Mouse (Mus musculus) heart, embryonic 13.5 days (tissue): ENCODE results near the gene Tmem175. TPM values are rescaled to one million over a fixed set of nuclear protein-coding genes. Genes with fewer than 3 reads are reported as not detected.

ENCODE experiments used
- ATAC-seq: fragments of 200-750 bp; cut with Nextera tagmentation; 2 replicates; pipeline ENCODE4 v1.8.0; 2017; ENCODE audit warnings: moderate TSS enrichment; ENCODE audit not compliant: insufficient number of reproducible peaks, low FRiP score, low TSS enrichment; ENCODE audit errors: extremely low read depth
- H3K27ac ChIP-seq: fragments of 300-500 bp; sonication (generic); replicated peaks from 2 replicates; pipeline ENCODE4 v1.5.1; 2015; ENCODE audit warnings: moderate library complexity, mild to moderate bottlenecking, inconsistent platforms
- H3K27me3 ChIP-seq: fragments of 300-500 bp; sonication (generic); replicated peaks from 2 replicates; pipeline ENCODE4 v1.6.1; 2015; ENCODE audit warnings: mild to moderate bottlenecking, inconsistent platforms
- H3K36me3 ChIP-seq: fragments of 300-500 bp; sonication (generic); 2 replicates; pipeline ENCODE4 v1.6.1; 2015; ENCODE audit warnings: mild to moderate bottlenecking, inconsistent platforms
- H3K4me1 ChIP-seq: fragments of 300-500 bp; sonication (generic); 2 replicates; pipeline ENCODE4 v1.6.1; 2015; ENCODE audit warnings: inconsistent platforms
- H3K4me2 ChIP-seq: fragments of 300-500 bp; sonication (generic); 2 replicates; pipeline ENCODE4 v1.6.1; 2015; ENCODE audit warnings: inconsistent platforms, mild to moderate bottlenecking, moderate library complexity
- H3K4me3 ChIP-seq: fragments of 300-500 bp; sonication (generic); 2 replicates; pipeline ENCODE4 v1.5.1; 2015; ENCODE audit warnings: moderate library complexity, mild to moderate bottlenecking, inconsistent platforms
- H3K9ac ChIP-seq: fragments of 300-500 bp; sonication (generic); 2 replicates; pipeline ENCODE4 v1.6.1; 2015; ENCODE audit warnings: inconsistent platforms, mild to moderate bottlenecking, moderate library complexity
- H3K9me3 ChIP-seq: fragments of 300-500 bp; sonication (generic); 2 replicates; pipeline ENCODE4 v1.6.1; 2016; ENCODE audit warnings: inconsistent platforms
- WGBS: fragments of 180-500 bp; shearing (Covaris S2); methylation state at CpG from one replicate; pipeline ENCODE4 v1.1.7; 2015; ENCODE audit warnings: mixed read lengths; 5-methylcytosine and 5-hydroxymethylcytosine counted together
- polyA plus RNA-seq: library from polyadenylated mRNA; unstranded; fragments of >200 nt; fragmentation: Nextera tagmentation; extraction: Ambion mirVana; gene quantifications from 2 replicates; pipeline ENCODE4 v1.2.1, GENCODE M21; 2015

Gene Tmem175
- polyA plus RNA-seq, 1 experiment from 2014 or later = 17.9 TPM

- Histone ChIP-seq H3K36me3 (peaks cover 76% of the 10 kb centered on the region), H3K27me3 (no peaks in the 10 kb centered on the region)
- 90% methylated on average over 9 of the region's 9 CpGs for WGBS
These were observed 25.8 kb downstream of the Tmem175 start for GRCm38 (mm10) chr5:108655381-108655780.

GRCm38 (mm10) chr5:108655891-108656650, 26.5 kb downstream of the Tmem175 start:
- Histone ChIP-seq H3K27me3 (no peaks in the 10 kb centered on the region), H3K27ac (no peak overlapping the region), H3K9ac (no peak overlapping the region), H3K4me3 (no peak overlapping the region), H3K9me3 (no peaks in the 10 kb centered on the region), H3K36me3 (peaks cover 71% of the 10 kb centered on the region), H3K4me2 (no peak overlapping the region), H3K4me1 (peaks cover 14% of the 10 kb centered on the region)
- no peak for ATAC-seq
- 90% methylated on average over 15 of the region's 15 CpGs for WGBS

More at GRCm38 (mm10) chr5:108655381-108655780, 25.8 kb downstream of the Tmem175 start:
- Histone ChIP-seq H3K27ac (no peak overlapping the region), H3K9ac (no peak overlapping the region), H3K9me3 (no peaks in the 10 kb centered on the region), H3K4me2 (no peak overlapping the region), H3K4me3 (no peak overlapping the region), H3K4me1 (peaks cover 11% of the 10 kb centered on the region)
- no peak for ATAC-seq

DNA sequence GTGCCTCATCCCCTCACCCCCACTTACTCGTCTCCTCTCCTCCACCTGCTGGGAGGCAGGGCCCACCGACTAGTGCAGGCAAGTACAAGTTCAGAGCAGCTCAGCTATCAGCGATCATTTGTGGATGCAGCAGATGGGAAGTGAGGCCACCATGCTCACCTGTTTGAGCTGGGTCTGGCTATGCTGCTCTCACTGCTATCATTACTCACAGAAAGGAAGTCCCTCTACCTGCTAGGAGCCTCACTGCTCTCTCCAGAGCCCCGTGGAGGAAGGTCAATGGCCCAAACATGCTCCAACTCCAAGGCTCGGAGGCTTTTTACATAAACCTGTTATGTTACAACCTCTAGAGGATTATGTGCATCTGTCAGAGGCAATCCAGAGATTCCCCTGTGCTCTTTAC, 27.8 kb downstream of the Tmem175 start:
- ATAC-seq = no peak
- WGBS = 72% methylated on average over 5 of the region's 5 CpGs
- Histone ChIP-seq H3K4me2 (no peak overlapping the region), H3K4me1 (peaks cover 15% of the 10 kb centered on the region), H3K27me3 (no peaks in the 10 kb centered on the region), H3K9me3 (no peaks in the 10 kb centered on the region), H3K36me3 (peaks cover 58% of the 10 kb centered on the region), H3K4me3 (no peak overlapping the region), H3K27ac (no peak overlapping the region), H3K9ac (0 out of 2 replicates have a peak overlapping the region, but pooled peaks have one; percentile 14)

GRCm38 (mm10) chr5:108658611-108659010, 29.0 kb downstream of the Tmem175 start:
- H3K27ac ChIP-seq = no peak overlapping the region
- peaks cover 15% of the 10 kb centered on the region for H3K4me1 ChIP-seq
- H3K4me2 ChIP-seq = no peak overlapping the region
- H3K36me3 ChIP-seq = peaks cover 46% of the 10 kb centered on the region
- WGBS = 81% methylated on average over 1 of the region's 1 CpGs
- H3K27me3 ChIP-seq = no peaks in the 10 kb centered on the region
- H3K4me3 ChIP-seq = no peak overlapping the region
- ATAC-seq = no peak
- peak overlapping the region; percentile 89; the same call in 1 of the 2 replicates for H3K9ac ChIP-seq
- H3K9me3 ChIP-seq = no peaks in the 10 kb centered on the region

DNA sequence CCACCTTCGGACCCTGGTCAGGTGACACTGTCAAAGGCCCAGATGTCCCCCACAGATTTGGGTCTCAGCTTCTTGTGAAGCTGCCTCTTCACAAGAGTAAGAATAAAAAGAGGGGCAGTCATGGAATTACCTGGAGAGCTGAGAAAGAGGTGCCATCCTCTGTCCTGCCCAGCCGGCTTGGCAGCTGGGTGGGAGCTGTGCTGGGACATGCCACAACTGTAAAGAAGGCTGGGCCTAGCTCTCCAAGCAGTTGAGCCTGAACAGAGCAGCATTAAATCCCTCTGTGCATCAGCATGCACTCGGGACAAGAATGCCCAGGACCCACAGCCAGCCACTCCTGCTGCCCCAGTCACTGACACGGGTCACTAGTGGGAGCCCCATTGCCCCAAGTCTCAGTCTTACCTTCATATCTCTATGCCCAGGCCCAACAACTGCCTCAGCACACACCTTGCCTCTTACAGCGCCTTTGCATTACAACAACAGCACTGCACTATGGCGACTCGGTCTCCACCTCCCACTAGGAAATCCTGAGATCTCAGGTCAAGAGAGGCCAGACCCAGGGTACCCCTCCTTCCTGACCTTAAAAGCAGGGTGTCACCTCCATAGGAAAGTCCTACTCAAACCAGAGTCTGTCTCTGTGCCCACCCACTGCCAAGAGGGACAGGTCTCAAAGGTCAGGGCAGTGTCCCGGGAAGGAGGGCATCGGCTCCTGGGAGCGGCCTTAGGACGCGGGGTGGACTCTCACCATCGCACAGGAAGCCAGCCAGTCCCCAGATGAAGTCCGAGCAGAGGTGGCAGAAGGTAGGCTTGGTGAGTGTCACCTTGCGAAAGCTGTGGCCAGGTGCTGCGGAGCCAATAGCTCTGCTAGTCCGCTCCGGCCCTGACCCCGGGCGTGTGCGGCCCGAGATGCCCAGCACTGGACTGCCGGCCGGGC, 30.4 kb downstream of the Tmem175 start, which contains the start of gene Idua:
Gene Idua (plus strand): TSS at position 634 of the 934 bp plus-strand sequence.
- peak within 1 kb of the TSS; percentile 21; the same call in 1 of the 2 replicates for H3K27ac ChIP-seq
- H3K27me3 ChIP-seq = peaks cover 10% of the 10 kb centered on the region
- H3K9ac ChIP-seq = peak within 1 kb of the TSS; percentile 89
- peaks cover 15% of the 10 kb centered on the region for H3K4me1 ChIP-seq
- 0 out of 2 replicates have a peak, but pooled peaks have one; percentile 2 for ATAC-seq
- WGBS = 13% methylated on average over 24 of the region's 24 CpGs
- no peaks in the 10 kb centered on the region for H3K9me3 ChIP-seq
- peak within 1 kb of the TSS; percentile 95 for H3K4me2 ChIP-seq
- H3K36me3 ChIP-seq = peaks cover 33% of the 10 kb centered on the region
- peak within 1 kb of the TSS; percentile 74 for H3K4me3 ChIP-seq

DNA sequence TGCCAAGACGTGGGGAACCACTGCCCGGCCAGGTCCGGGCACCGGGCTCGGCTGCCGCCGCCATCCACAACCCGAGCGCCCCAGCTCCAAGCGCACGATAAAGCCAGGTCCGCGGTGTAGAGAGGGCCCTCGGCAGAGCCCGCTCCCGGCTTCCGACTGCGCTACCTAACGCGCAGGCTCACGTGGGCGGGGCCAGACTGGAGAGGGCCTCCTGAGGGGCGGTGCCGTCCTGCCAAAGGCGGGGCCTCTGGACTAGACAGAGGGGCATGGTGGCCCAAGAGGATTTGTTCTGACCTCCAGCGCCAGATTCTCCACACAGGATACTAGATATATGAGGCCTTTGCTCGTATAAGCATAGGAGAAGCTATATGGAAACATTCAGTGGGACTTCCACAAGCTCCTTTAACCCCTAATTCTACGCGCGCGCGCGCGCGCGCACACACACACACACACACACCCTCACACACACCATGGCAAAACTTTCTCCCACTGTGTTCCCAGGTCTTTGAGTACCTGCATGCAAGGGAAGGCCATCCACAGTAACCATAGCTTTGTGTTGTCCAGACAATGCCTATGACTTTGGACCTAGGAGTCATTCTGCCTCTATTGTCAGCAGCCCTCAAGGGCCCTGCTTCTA, 31.2 kb downstream of the Tmem175 start:
- WGBS = 11% methylated on average over 36 of the region's 36 CpGs
- Histone ChIP-seq H3K27ac (peak overlapping the region; percentile 21; the same call in 1 of the 2 replicates), H3K4me1 (peaks cover 15% of the 10 kb centered on the region), H3K4me3 (peak overlapping the region; percentile 74), H3K9me3 (no peaks in the 10 kb centered on the region), H3K27me3 (peaks cover 15% of the 10 kb centered on the region), H3K9ac (peak overlapping the region; percentile 89), H3K4me2 (peak overlapping the region; percentile 95), H3K36me3 (peaks cover 25% of the 10 kb centered on the region)
- peak; percentile 99 for ATAC-seq

DNA sequence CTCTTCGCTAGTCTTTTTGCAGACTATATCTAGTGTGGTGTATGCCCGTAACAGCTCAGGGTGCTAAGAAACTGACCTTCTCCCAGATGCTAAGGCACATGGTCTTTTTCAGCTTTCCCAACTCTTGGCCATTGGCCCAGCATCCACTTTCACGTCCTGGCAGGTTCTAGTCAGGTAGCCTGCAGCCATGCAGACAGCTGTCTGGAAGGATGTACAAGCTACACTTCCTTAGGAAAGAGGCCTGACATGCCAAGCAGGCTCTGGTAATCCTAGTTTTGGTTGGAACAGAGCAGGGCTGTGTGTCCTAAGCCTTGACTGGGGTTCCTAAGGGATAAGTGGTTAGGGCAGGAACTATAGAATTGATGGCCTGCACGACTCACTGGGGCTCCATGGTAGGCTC, 33.2 kb downstream of the Tmem175 start:
- no peak overlapping the region for H3K4me2 ChIP-seq
- no peak overlapping the region for H3K9ac ChIP-seq
- 77% methylated on average over 4 of the region's 4 CpGs for WGBS
- ATAC-seq = no peak
- no peaks in the 10 kb centered on the region for H3K9me3 ChIP-seq
- peaks cover 5% of the 10 kb centered on the region; the same call in 1 of the 2 replicates for H3K36me3 ChIP-seq
- no peak overlapping the region for H3K27ac ChIP-seq
- no peak overlapping the region for H3K4me3 ChIP-seq
- peaks cover 15% of the 10 kb centered on the region for H3K4me1 ChIP-seq
- peaks cover 15% of the 10 kb centered on the region for H3K27me3 ChIP-seq

DNA sequence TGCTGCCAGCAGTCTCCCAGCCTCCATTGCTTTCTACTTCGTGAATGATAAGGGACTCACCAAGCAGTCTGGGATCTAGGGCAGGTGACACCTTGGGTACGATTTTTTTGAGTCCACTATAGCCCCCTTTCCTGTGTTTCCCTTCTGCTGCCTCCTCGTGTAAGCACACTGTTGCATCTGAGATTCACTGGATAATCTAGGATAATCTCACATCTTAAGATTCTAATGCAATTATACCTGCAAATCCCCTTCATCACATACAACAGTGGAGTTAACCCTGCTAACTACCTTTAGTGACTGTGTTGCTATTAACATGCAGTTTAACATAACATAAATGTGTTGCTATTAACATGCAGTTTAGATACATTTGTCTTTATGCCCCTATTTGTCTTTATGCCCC, 35.5 kb downstream of the Tmem175 start:
- no peak overlapping the region for H3K4me2 ChIP-seq
- ATAC-seq = no peak
- H3K4me3 ChIP-seq = no peak overlapping the region
- no peaks in the 10 kb centered on the region for H3K36me3 ChIP-seq
- H3K9me3 ChIP-seq = no peaks in the 10 kb centered on the region
- no peak overlapping the region for H3K27ac ChIP-seq
- peaks cover 18% of the 10 kb centered on the region for H3K4me1 ChIP-seq
- no peak overlapping the region for H3K9ac ChIP-seq
- WGBS = 28% methylated on average over 3 of the region's 3 CpGs
- peaks cover 15% of the 10 kb centered on the region for H3K27me3 ChIP-seq

- WGBS = 74% methylated on average over 2 of the region's 2 CpGs
- H3K9me3 ChIP-seq = no peaks in the 10 kb centered on the region
- no peak overlapping the region for H3K27ac ChIP-seq
- no peak overlapping the region for H3K4me3 ChIP-seq
- peaks cover 13% of the 10 kb centered on the region for H3K36me3 ChIP-seq
- no peak overlapping the region for H3K4me2 ChIP-seq
- no peak overlapping the region for H3K9ac ChIP-seq
- no peak for ATAC-seq
- peaks cover 15% of the 10 kb centered on the region for H3K27me3 ChIP-seq
- peaks cover 20% of the 10 kb centered on the region for H3K4me1 ChIP-seq
These were observed 37.8 kb downstream of the Tmem175 start for GRCm38 (mm10) chr5:108667370-108667769.

DNA sequence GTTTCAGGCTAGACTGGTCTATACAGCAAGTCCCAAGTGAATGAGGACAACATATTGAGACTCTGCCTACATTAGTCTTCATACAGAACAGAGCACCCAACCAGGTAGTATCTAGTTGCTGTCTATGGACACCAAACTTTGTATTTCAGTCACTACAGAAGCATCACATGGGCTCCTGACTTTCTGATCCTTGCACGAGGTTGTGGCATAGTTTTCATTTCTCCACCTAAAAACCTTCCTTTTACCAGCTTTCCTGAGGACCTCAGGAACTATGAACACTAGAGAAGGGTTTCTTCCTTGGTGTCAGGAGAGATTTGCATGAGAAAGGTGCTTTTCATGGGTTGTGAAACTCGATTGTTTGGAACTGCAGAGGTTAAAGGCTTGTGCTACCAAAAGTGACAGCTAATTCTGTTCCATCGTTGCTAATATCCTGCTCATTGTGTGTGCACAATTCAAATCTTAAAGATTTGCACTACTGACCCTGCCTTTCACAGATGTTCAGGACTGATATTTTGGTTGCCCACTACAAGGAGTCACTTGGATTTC, 38.9 kb downstream of the Tmem175 start:
- peaks cover 15% of the 10 kb centered on the region for H3K27me3 ChIP-seq
- no peaks in the 10 kb centered on the region for H3K9me3 ChIP-seq
- peaks cover 20% of the 10 kb centered on the region for H3K4me1 ChIP-seq
- no peak for ATAC-seq
- peak overlapping the region; percentile 87 for H3K9ac ChIP-seq
- H3K4me3 ChIP-seq = peak overlapping the region; percentile 66
- WGBS = 19% methylated on average over 3 of the region's 3 CpGs
- H3K4me2 ChIP-seq = peak overlapping the region; percentile 80
- H3K36me3 ChIP-seq = peaks cover 24% of the 10 kb centered on the region
- H3K27ac ChIP-seq = peak overlapping the region; percentile 88
